Mouse (Mus musculus) urinary bladder, postnatal 36 days (tissue): ENCODE results near the gene Mapkap1.
A peak's percentile ranks its signal among the peaks of the same experiment; 100 is the strongest.
"Not testable (repeated sequence)": the region's sequence is repeated elsewhere in the genome, so short reads cannot be mapped to it uniquely, and the experiment has no call there.

Source experiments
- DNase-seq, 2 experiments: peaks; one replicate each; pipeline ENCODE4 v3.0.0; 2022; ENCODE audit warnings: low spot score in 2 of 2, mixed read lengths in 1 of 2

Mapkap1 gene

GRCm38 (mm10) chr2:34431701-34432372 is 25.3 kb downstream of the Mapkap1 start:
- DNase-seq, result no peak

DNA sequence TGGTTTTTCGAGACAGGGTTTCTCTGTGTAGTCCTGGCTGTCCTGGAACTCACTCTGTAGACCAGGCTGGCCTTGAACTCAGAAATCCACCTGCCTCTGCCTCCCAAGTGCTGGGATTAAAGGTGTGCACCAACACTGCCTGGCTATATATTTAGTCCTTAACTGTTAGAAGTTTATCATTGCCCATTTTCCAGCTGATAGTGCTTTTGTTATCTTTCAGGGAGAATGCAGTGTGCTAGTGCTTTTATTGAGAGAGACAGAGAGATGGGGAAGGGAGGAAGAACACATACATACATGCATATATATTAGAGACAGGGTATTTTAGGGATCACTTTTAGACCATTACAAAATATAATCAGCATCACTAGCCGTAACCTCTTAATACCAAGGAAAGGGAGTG is 26.3 kb downstream of the Mapkap1 start:
- not testable (repeated sequence) for DNase-seq

DNA sequence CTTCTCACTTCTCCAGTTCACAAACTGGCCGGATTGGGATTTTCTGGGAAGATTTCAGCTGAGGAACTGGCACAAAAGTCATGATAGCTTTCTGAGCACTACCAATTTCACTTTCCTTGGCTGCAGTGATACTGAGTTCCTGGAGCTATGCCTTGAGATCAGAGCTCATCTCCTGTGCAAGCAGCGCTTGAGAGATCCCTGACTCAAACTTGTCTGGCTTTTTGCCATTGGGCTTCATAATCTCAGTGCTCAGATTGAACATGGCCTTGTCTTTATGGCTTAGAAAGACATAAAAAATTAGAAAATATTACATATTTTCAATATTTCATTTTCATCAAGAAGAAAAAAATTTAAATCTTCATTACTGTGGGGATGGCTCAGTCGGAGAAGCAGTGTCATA is 29.8 kb downstream of the Mapkap1 start:
- no peak for DNase-seq

- no peak for DNase-seq
Measured at GRCm38 (mm10) chr2:34448756-34449155, 42.2 kb downstream of the Mapkap1 start.

DNA sequence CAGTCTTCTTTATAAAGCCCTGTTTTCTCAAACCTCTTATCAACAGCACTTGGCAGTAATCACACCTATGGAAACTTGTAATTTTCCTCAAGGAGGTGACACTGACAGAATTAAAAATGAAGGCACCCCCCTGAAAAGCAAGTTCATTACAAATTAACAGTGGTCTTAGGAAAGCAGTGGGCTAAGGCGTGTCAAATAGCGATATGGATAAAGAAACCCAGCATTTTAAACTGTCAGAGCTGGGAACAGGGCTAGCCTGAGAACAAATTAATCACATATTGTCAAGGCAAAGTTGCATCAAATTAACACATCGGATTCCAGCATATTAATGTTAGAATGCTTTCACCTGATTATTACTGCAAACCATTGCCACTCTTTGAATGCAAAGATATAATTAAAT is 55.9 kb downstream of the Mapkap1 start:
- no peak for DNase-seq

DNA sequence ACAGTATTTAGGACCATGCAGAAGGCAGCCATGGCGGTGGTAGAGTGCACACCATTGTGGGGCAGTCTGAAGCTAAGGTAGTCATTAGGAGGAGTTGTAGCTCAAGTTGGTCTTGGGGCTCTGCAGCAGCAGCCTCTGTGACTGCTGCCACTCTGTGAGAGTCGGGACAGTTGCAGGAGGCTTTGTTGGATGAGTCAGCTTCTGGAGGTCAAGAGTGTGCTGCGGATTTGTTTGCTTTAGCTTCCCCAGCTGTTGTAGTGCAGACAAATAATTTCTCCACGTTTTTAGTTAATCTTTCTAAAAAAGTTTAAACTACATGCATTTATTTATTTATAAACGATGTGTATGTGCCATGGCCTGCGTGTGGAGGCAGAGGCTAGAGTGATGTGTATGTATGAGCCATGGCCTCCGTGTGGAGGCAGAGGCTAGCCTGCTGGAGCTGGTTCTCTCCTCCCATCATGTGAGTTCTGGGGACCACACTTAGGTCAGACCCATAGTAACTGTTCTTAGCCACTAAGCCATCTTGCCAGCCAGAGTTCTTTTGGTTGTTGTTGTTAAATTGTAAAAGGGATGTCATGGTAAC is 62.1 kb downstream of the Mapkap1 start:
- peak in 1 of 2 experiments; percentile 7 for DNase-seq

DNA sequence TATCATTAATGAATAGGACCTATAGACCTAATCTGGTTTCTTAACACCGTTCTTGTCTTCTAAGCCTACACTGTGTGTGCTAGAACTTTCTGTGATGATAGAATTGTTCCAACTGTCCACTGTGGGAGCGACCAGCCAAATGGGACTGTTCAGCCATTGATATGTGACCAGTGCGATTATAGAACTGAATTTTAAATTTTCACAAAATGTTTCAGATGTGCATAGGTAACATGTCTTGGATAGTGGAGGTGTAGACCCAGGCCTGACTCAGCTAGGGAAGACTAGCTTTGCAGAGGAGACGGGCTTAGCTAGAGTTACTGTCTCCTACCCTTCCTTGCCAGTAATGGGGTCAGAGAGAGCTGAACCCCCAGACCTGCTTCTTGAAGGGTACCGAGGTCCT is 62.8 kb downstream of the Mapkap1 start:
- DNase-seq, result no peak

DNA sequence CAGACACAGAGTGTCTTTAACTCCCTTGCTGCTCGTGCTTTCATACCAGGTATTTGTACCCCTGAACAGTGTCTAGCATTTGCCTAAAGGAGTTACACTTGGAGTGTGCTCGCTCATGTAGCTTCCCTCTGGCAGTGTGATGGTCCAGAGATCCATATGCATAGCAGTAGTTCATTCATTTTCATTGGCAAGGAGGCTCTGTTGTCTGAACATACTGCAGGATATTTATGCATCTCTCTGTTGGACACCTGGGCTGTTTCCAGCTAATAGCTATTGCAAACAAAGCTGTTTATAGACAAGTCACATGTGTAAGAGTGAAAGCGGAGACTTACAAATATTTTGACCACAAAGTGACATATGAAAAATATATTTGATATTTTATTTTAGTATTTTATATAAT is 67.2 kb downstream of the Mapkap1 start:
- no peak for DNase-seq

DNA sequence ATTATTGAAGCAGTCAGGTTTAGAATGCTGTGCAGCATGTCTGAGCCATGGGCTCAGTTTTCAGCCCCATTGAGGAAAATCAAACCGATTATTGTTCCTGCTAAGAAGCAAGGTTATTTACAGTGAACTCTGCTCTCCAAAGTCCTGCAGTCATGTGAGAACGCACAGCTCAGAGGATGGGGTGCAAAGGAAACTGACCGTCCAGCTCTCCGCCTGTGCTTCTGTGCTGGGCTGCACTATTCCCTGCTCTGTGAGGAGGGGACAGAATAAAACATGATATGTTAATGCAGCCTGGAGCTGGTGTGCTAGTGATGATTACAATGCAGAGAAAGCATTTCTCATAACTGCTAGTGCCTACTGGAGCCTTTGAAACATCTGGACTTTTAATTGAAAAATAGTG is 74.8 kb downstream of the Mapkap1 start:
- no peak for DNase-seq

- DNase-seq, result no peak
Measured at GRCm38 (mm10) chr2:34482102-34482501, 75.5 kb downstream of the Mapkap1 start.

- no peak for DNase-seq
Measured at GRCm38 (mm10) chr2:34482531-34482930, 76.0 kb downstream of the Mapkap1 start.

GRCm38 (mm10) chr2:34487281-34487680 is 80.7 kb downstream of the Mapkap1 start:
- no peak for DNase-seq

DNA sequence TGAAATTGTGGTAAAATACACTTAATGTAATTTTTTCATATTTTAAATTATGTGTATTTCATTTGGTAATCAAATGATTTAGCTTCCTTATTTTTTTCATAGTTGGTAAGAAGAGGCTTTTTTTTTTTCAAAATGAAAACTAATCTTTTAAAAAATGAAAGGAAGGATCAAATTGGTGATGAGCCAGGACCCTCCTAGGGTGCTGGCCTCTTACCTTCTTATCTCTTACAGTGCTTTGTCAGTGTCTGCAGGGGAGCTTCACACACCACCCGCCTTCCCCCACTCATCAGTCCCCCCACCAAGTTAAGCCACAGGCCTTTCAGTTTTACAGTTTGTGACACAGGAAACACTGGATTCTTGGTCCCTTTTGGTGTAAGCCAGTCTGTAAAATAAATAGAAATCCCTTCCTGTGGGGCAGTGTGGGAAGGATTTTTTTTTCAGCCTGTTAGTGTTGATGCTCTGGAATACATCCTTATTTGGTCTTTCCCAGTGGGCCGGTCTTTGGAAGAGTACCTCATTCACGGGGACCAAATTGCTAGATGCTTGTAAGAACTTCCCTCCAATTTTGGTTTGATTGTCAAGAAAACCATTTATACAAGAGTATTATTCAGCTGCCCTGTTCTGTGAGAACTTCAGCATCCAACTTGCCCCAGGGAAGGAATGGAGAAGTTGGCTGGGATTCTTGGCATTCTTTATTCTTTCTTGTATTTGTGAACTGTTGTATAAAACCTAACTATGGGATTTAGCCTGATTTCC is 97.6 kb downstream of the Mapkap1 start:
- no peak for DNase-seq

- DNase-seq, result not testable (repeated sequence)
Measured at GRCm38 (mm10) chr2:34506162-34506561, 99.6 kb downstream of the Mapkap1 start.

GRCm38 (mm10) chr2:34509856-34510255 is 103.3 kb downstream of the Mapkap1 start:
- DNase-seq, result no peak

- no peak for DNase-seq
Measured at GRCm38 (mm10) chr2:34515263-34515662, 108.7 kb downstream of the Mapkap1 start.

GRCm38 (mm10) chr2:34518083-34518482 is 111.5 kb downstream of the Mapkap1 start:
- DNase-seq, result no peak

DNA sequence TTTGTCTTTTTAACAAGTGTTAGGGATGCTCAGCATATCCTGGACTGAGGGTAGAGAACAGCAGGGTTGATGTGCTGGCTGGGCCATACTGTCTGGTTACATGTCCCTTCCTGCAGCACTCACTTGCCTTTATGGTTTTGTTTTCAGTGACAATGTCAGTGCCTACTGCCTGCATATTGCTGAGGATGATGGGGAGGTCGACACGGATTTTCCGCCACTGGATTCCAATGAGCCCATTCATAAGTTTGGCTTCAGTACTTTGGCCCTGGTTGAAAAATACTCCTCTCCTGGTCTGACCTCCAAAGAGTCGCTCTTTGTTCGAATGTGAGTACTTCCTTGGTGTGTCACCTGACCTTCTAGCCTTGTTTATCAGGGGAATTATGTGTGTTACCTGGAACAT is 112.0 kb downstream of the Mapkap1 start:
- no peak for DNase-seq

GRCm38 (mm10) chr2:34519525-34519924 is 113.0 kb downstream of the Mapkap1 start:
- DNase-seq, result peak; percentile 23 to 36

- DNase-seq, result no peak
Measured at GRCm38 (mm10) chr2:34521384-34521783, 114.8 kb downstream of the Mapkap1 start.

DNA sequence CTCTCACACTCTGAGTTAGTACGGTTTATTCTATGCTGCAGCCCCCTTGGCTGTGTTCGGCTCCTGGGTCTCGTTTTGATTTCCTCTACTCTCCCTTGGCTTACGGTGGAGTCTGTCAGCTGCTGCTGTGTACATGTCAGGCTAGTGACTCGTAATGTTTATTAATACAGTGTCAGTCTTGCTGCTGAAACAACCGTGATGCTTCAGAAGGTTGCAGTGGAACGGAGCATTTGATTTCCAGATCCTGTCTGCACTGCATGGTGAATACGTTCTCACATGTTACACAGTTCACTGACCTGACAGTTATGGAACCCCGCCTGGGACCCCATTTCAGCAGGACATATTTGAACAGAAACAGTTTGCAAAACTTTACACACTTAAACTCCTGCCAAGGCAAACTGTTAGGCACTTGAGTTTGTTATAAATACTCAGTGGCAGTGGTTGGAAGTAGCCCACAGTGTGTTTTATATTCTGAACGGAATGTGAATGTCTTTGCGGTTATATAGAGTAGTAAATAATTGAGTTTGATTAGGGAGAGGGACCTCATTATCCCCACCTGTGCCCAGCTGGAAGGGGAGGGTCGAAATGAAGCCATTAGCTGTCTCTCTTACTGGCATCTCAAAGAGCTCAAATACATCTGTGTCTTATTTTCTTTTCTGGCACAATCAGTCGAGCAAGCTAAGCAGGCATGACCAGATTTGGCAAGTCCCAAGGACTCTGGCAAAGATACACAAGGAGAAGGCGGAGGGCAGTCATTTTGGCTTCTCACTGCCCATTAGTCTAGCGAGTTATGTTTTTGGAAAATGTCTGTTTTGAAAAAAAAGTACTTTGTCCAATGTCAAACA is 120.2 kb downstream of the Mapkap1 start:
- DNase-seq, result peak; percentile 14 to 51

- no peak for DNase-seq
Measured at GRCm38 (mm10) chr2:34528491-34528890, 121.9 kb downstream of the Mapkap1 start.
